Mouse (Mus musculus) MN1 (cell line): ENCODE measurements at regions not wholly inside any gene's neighbourhood (a gene's known extent, or its start where the extent isn't known, plus 50 kb on each side); places are given as distances from the start of the nearest gene placed in this dataset.

Experiments
- DNase-seq: peaks from one replicate; pipeline ENCODE4 v3.0.0-alpha.2; 2016; ENCODE audit warnings: low spot score

DNA sequence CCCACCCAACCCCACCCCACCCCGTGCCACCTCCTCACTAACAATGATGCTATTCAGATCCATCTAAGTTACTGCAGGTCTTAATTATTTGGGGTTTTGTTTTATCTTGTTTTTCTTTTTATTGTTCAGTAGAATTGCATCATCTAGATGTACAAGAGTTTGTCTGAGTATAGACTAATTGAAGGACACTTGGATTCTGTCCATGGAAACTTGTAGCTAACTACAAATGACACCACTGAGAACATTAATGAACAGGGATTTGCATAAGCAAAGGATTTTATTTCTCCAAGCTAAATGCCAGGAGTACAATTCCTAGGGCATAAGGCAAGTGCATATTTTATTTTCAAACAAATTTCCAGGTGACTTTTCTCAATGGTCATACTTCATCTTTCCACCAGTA, 318.4 kb upstream of the Slc7a11 start:
- no peak for DNase-seq

DNA sequence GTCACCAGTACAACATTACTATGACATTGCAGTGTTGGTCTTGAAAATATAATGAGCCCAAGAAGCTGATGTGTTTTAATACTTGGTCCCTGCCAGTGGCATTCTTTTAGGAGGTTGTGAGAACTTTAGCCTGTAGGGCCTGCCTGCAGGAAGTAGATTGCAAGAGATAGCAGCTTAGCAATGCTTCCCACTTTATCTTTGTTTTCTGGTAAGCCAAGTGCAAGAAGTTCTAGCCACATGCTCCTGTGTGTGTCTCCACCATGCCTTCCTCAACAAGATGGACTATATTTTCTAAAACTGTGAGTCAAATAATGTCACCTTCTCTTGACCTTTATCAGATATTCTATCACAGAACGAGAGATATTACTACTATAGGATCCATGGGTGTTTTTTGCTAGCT, 314.7 kb upstream of the Slc7a11 start:
- DNase-seq: no peak

DNA sequence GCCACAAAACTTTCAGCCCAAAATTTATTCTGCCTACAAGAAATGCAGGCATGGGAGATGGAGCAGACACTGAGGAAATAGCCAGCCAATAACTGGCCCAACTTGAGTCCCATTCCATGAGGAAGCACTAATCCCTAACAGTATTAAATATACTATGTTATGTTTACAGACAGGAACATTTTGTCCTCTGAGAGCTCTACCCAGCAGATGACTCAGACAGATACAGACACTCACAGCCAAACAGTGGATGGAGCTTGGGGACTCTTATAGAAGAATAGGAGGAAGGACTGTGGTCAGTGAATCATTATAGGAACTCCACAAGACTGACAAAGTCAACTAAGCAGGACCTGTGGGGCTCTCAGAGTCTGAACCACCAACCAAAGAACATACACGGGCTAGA, 293.8 kb upstream of the Slc7a11 start:
- no peak for DNase-seq

DNA sequence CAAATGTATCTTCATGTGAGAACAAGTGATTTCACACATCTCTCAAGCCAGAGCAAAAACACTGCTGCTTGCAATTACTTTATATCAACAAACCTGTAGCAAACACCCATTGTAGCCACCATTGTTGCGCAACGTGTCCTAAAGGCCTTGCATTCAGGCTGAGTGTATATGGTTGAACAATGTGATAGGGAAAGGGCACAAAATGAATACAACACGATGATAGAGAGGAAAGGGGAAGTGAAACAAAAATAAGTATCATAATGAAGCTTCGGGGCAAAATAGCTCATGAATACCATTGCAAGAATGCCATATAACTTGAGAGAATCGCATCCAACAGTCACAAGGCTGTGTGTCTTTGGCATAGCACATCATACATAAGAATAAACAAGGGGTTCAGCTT, 275.6 kb upstream of the Slc7a11 start:
- no peak for DNase-seq

DNA sequence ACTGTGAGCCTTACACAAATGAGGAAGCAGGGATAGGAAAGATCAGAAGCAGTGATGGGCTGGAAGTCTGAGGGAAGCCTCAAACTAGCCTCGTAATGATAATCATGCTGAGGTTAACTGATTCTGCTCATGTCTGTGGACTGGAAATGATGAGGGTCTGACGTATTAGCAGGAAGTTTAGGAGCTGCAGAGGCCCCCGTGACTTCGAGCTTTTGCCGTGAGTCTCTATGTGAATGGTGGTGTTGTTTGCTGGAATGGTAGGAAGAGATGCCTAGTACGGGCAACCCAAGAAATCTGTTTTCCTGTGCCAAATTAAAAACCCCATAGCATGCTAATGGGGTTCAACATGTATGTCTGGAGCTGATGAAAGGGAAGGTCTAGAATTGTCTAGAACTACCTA, 270.0 kb upstream of the Slc7a11 start:
- DNase-seq: no peak

DNA sequence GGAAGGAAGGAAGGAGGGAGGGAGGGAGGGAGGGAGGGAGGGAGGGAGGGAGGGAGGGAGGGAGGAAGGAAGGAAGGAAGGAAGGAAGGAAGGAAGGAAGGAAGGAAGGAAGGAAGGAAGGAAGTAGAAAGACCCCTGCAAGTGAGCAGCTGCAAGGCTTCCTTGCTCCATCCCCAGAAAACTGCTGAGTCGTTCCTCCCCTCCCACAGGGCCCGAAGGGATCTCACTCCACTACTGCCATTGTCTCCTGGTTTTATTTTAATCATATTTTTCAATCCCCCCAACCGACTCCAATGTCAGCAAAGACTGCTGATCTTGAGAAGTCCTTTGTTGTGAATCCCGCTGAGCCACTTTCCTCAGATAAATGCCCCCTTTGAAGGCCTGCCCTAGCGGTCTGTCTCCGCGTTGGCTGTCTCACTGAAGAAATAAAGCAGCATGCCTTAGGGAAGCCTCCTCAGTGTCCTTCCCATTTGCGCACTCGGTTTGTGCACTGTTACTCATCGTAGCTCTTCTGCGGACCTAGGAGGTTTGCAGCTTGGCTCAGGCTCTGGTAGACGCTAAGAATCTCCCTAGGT, 266.1 kb upstream of the Slc7a11 start:
- no peak for DNase-seq

DNA sequence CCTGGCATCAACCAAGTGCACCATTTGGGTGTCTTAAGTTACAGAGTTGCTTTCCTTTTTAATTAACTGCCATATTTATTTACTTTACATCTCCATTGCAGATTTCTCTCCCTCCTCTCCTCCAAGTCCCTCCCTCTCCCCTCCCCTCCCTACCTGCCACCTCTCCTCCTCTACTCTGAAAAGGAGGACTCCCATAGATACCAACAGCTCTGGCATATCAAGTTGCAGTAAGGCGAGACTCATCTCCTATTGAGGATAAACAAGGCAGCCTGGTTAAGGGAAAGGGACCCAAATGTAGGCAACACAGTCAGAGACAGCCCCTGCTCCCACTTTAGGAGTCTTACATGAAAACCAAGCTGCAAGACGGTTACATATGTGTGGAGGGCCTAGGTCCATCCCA, 263.3 kb upstream of the Slc7a11 start:
- DNase-seq: no peak

DNA sequence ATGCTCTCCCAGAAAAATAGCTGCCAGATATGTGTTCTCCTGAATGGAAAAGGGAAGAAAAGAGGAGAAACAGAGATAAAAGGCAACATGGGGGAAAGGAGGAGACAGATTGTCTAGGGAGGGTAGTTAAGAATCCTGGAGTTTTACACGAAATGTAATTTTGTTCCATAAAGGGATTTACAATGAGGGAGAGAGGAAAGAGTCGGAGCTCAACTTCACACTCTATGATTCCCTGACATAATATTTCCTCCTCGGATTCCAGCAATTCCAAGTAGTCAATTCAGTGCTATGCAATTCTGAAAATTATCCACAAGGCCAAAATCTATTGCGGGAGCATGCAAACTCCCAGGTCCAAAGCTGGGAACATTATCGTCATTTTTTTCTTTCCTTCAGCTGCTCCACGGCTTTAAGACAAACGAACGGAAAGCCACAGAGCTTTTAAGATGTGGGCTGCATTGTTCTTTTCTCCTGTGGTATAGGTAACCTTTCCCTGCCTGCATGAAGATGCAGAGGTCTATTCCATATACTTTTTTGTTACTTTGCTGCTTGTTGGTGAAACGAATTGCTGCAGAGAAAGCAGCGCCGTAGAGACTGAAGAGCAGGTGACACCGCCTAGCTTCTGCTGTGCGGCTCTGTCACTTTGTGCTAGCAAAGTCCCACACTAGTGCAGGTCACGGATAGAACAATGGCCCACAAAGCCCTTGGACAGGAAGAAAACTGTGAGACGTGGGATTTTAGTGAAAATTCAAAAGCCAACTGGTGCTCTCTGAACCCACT, 251.7 kb upstream of the Slc7a11 start:
- DNase-seq: no peak

DNA sequence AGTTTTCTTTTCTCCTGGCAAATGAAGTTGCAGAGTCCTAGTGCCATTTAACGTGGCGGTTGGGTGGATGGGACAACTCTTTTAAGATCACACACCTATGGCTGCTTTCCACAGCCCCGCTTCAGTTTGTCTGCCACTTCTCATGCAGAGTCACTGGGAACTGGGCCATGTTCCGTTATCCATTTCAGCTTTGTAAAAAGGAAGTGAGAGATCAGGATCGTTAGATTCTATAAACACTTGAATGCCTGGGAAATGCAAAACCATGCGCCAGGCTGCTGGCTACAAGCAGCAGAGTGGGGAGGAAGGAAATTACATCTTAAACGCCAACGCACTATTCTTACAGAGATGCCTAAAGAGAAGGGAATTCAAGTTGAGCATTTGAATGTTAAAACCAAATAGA, 251.1 kb upstream of the Slc7a11 start:
- no peak for DNase-seq

DNA sequence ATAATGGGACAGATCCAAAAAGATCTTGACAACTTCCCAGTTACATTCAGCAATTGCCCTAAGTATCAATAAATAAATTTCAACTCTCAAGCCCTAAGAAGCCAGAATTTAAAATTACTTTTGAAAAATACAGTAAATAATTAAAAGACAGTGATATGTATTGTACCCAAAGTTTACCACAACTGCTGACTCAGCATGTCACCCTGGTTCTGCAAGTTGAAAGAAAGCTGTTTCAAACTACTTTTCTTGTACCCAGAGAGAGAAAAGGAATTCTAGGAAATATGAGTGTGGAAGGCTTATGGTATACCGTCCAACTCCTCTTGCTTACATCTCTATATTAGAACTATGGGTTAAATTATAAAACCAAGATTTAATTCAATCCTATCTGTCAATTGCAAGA, 248.9 kb upstream of the Slc7a11 start:
- DNase-seq: no peak

DNA sequence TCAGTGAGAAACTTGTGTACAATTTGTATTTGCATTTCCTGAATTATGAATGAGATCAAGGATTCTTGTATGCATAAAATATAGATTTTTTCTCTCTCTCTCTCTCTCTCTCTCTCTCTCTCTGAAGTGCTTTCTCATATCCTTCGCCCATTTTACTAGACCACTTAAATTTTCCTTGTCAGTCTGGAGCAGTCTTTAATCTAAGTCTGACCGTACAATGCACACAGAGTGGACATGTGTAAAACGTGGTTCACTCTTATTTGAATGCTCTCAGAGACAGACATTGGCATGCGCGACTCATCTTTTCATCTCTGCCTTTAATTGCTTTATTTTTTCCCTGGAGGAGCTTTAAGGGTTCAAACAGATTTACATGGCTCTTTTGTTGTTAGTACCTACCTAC, 247.3 kb upstream of the Slc7a11 start:
- no peak for DNase-seq

DNA sequence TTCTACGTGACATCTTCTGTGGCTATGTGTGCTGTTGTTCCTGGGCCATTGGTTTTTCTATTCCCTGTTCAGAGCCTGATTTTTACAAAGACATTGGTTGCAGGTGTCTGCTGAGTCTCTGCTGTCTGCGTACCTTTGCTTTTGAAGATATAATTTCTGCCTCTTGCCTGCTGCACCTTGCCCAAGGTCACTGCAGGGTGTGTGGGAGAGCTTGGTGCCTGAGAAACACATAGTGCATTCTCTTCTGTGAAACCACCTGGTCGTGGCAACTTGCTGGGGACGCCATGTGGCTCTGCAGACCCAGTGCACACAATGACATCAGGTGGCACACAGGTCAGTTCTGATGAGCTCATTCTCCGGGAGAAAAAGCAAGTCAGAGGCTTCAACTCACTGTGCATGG, 246.0 kb upstream of the Slc7a11 start:
- no peak for DNase-seq

DNA sequence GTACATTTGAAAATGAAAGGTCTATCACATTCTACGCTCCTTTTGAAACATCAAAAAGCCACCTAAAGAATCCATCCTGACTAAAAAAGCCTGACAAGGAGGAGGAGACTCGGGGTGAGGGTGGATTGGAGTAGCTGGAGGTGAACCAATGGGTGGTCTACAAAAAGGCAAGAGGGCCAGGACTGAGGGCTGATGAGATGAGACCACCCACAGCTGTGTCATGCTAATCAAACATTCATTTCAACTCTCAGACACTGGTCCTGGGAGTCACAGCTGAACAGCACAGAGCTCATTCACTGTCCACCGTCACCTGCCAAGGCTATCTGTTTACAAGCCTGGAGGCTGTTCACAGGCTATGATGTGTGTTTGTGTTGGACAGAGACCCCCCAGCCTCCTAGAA, 244.3 kb upstream of the Slc7a11 start:
- DNase-seq: no peak

DNA sequence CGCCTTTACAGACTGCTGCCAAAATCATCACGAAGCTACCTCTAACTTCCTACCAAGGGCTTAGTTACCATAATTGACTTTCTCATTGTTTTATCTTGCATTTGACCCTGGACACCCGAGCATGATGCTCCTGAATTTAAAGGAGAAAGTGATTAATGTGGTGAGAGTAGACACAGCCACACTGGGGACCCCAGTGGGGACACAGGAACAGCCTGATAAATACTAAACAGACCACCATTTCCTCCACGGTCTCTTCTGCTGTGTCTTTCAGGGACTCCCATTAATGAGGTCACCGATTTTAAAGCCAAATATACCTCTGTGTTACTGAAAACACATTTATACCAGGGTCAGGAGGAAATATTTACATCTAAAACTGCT, 235.2 kb upstream of the Slc7a11 start:
- DNase-seq: no peak

DNA sequence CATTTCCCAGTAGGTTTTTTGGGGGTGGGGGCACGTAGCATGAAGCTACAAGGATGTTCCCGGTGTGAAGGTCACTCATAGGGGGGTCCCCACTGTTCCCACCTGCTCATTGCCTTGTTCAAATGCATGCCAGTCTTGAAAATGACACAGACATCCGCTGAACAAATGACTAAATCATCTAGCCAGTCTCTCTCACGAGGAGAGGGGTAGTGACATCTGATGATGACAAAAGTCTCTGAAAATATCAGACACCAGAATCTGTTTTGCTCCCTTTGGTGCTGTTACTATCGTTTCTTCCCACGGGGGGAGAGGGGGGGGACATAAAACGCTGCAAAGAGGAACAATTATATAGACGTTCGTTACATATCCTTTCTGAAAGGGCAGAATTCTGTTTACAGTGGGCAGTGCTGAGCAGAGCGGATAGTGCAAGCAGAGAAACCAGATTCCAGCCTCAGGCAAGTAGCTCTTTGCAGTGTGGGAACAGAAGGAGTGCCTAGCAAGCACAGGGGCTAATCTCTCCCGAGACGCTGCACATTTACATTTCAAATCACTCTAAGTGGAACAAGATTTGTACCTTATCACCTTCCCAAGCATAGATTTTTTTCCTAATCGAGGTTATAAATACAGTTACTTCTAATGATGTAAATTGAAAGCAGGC, 234.7 kb upstream of the Slc7a11 start:
- DNase-seq: no peak

DNA sequence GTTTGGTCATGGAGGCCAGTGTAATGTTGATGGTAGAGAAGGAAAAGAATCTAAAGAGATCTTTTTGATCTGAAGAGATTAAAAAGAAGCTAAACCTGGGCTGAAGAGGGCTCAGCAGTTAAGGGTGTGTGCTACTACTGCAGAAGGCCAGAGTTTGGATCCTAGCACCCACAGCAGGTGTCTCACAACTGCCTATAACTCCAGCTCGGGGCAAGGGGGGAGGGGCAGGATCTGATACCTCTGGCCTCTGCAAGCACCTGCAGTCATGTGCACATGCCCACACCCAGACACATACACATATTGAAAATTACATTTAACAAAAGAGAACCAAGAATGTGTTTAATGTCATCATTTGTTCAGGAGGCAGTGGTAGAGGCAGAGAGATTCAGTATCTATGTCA, 232.4 kb upstream of the Slc7a11 start:
- DNase-seq: no peak

DNA sequence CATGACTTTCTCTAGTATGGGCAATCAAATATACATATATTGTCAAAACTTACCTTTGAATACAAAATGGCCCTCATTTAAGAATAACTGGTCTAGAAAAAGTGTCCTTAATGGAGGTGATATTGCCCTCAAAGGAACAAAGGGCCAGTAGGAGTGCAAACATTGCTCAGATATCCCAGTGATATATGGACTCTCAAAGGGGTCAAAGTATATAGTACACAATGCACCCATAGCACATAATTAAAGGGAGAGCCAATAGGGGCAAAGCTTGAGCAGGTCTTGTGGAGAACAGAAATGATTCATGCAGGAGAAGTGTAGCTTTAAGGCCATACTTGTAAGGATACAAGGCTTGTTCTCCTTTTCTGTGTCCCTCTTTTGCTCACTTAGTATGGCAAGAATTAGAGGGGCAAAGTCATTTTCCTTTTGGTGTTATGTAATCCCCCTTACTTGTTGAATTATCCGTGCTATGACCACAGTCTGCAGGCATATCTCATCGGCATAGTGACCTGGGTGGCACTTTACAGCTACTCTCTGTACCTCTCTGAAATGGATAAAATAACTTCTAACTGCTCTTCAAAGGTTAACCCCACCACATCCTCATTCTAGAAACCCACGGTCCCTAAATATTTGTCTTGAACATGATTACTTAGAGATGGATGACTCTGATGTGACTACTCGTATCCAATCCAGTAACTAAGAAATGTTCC, 231.6 kb upstream of the Slc7a11 start:
- DNase-seq: no peak

DNA sequence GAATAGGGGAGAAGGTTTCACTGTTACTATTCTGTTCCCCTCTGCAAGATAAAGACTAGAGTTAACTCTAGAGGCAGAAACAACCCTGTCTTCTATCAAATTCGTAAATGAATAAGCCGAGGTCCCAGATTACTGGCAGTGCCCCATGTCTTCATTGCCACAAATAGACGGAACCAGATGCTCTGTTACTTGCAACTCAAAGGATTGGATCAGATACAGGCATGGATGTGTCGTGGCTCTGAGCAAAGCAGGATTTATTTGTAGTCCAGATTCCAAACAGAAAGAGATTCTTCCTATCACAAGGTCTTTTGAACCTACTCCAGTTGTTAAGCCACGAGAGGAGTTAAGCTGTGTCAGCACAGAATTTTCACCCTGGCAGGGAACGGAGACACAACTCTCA, 221.9 kb upstream of the Slc7a11 start:
- no peak for DNase-seq

DNA sequence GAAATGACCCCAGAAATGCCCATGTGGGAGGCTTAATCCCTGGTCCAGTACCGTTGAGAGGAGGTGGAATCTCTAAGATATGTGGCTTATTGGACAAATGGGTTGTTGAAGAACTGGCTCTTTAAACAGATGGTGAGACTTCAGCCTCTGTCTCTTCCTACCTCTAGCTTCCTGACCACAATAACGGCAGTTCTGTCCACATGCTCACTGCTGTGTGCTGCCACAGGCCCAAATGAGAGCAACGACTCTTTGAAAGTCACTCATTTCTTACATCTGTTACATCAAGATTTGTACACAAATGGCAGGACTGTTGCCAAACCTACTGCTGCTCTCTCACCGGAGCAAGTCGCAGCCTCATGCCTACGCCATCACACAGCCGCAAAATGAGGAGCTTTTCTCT, 217.6 kb upstream of the Slc7a11 start:
- DNase-seq: no peak

DNA sequence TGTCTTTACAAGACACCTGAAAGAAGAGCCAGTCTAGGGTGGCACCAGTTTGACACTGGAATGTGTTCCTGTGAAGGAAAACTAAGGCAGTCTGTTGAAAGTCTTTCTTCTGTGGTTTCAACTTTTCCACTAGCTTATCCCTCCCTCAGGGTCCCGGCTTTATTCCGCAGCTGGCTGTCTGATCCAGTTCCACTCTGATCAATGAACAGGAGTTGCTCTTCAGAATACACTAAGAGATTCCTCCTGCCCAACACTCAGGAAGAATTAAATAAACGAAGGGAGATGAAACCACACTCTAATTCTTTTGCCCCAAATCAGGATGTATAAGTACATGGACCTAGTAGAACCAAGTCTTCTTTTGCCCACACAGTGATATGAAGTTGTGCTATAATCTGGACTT, 217.2 kb upstream of the Slc7a11 start:
- DNase-seq: no peak

DNA sequence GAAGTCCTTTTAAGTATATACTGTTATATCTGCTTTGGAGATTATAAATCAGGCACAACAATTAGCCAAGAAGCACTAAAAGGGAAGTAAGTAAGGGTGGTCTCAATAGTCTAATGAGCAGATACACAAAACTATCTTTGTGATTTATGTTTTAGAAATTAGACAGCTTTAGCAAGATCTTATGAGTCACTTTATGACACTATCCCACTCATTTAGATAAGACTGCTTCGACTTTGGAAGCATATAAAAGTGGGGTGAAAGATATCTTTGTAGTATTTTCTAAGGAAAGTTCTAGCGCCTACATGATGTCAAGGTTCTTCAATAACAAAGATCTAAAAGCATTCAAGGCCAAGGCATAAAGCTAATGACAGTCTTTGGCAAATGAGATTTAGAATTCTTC, 214.5 kb upstream of the Slc7a11 start:
- DNase-seq: no peak

DNA sequence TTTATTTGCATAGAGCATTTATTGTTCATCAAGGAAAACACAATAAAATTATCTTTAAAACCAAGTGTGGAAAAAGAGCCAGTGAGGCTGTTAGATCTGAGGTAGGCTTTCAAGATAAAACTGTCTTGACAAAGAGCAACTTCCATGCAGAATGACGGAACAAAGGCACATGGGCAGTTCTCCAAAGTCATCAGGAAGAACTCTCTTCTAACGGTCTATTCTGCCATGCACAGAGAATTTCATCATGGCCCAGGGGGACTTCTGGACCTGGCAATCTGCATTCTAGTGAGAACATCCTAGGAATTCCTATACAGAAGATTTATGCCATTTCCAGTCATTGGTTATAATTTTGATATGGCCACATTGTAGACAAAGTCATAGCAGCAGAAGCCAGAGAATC, 211.0 kb upstream of the Slc7a11 start:
- DNase-seq: no peak

DNA sequence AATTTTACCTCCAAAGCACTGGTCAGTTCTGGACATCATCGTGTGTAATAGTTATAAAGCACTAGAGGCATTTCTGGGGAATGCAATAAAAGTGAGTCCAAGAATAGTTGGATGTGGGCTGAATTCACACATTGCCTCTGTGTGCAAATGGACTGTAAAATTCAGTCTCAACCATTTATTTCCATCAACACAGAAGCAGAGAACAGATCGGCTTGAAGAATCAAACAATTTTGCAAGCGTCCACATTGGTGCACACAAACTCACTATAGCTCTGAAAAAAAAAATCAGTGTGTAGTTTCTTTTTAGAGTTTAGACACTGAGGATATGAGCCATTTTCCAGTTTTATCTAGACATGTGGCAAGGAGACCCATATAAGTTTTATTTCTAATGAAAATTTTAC, 208.9 kb upstream of the Slc7a11 start:
- DNase-seq: no peak
